Mouse (Mus musculus) megakaryocyte-erythroid progenitor cell, adult 5-6 weeks (primary cell): Measurements from ENCODE around the gene Dop1a. TPM values are rescaled to one million over a fixed set of nuclear protein-coding genes. Genes with fewer than 3 reads are reported as not detected.
"Not testable (repeated sequence)": the region's sequence is repeated elsewhere in the genome, so short reads cannot be mapped to it uniquely, and the experiment has no call there.

Source experiments
- ATAC-seq: replicated peaks from 2 replicates; pipeline ENCODE4 v1.8.0; 2016; ENCODE audit warnings: mild to moderate bottlenecking, inconsistent platforms; ENCODE audit not compliant: severe bottlenecking, poor library complexity, low FRiP score, low TSS enrichment
- total RNA-seq, 2 experiments: library from RNA; stranded (forward) in 1 of 2; stranded (reverse) in 1 of 2; fragments of 200-1000, 215-1000 nt in 1 of 2; fragments of >200 nt in 1 of 2; fragmentation: Nextera tagmentation in 1 of 2; gene quantifications; 2 replicates each; pipeline ENCODE4 v1.2.3; 2014 to 2017

Dop1a gene
- total RNA-seq, 2 experiments from 2014 or later = 24.3 to 54.6 TPM

DNA sequence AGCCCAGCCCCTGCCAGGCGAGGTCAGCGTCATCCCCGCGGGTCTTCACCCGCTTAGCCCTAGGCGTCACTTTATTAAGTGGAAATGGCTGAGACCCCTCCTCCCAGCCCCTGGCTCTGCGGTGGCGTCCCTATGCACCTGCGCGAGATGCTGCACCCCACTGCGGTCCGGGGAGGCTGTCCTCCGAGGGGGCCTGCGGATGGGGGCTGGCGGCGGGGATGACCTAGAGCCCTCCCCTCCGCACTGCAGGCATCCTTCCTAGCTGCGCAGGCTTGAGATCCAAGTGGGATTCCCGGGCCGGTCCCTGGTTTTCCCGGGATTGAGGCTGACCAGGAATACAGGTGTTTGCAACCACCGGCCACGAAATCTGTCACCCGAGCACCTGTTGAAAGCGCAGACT is 105.2 kb downstream of the Dop1a start:
- peak; percentile 45 for ATAC-seq

GRCm38 (mm10) chr9:86572636-86573291 is 105.8 kb downstream of the Dop1a start:
- ATAC-seq = peak; percentile 78

GRCm38 (mm10) chr9:86573616-86574303 is 106.8 kb downstream of the Dop1a start:
- ATAC-seq = no peak

DNA sequence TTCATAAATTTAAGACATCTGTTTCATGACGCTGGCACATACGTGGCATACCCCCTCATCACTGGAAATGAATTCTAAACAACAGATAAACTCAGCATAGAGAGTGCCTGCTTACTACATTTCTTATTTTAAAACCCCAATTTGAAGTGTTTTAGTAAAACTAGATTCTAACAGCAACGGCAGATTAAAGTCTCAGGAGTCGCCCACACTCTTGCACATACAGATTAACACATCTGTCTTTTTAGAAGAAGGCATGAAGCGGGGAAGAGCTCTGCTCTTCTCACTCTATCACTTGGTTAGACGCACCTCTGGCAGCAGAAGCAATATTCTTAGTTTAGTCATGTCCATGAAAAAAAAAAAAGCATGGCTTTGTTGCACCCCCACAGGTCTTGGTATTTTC is 108.2 kb downstream of the Dop1a start:
- no peak for ATAC-seq

DNA sequence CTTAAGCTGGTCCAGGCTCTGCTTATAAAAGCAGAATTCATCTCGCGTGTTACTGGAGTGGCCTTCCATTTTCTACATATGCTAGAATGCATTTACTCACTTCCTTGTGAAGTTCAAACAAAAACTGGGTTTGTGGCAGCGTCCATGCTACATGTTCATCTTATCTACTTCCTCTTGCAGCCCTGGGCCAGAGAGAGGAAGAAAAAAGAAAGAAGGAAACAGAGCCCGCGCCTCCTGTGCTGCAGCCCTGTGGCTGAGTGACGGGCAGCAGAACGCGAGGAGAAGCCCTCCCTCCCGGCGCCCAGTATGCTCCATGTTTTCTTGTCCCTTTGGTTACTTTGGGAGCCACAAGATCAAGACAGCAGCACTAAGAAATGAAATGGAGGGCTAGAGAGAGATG is 112.7 kb downstream of the Dop1a start:
- ATAC-seq = peak; percentile 55

DNA sequence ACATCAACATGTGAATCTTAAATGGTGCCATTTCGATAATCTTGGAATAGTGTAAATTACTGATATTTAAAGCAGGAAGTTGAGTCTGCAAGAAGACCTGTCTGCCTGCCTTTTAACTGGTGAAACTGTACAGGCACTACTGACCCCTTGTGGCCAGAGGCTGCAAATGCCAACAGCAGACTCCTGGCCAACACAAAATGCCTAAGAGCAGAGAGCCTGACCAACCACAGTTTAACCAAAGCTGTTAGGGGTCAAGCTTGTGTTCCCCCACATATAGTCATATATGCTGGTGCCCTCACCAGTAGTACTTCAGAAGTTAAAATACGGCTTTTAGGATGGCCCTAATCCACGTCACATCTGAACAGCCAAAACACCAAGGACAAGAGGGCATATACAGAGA is 116.8 kb downstream of the Dop1a start:
- peak; percentile 92 for ATAC-seq

- ATAC-seq = no peak
Observed at GRCm38 (mm10) chr9:86587019-86587795, 120.3 kb downstream of the Dop1a start.

GRCm38 (mm10) chr9:86592676-86593668 is 126.0 kb downstream of the Dop1a start:
- ATAC-seq = peak; percentile 15; the same call in 1 of the 2 replicates

- ATAC-seq = not testable (repeated sequence)
Observed at GRCm38 (mm10) chr9:86594357-86594767, 127.4 kb downstream of the Dop1a start.

DNA sequence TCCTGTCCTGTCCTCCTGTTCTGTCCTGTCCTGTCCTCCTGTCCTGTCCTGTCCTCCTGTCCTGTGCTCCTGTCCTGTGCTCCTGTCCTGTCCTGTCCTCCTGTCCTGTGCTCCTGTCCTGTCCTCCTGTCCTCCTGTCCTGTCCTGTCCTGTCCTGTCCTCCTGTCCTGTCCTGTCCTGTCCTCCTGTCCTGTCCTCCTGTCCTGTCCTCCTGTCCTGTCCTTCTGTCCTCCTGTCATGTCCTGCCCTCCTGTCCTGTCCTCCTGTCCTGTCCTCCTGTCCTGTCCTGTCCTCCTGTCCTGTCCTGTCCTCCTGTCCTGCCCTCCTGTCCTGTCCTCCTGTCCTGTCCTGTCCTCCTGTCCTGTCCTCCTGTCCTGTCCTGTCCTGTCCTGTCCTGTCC is 130.0 kb downstream of the Dop1a start:
- not testable (repeated sequence) for ATAC-seq

DNA sequence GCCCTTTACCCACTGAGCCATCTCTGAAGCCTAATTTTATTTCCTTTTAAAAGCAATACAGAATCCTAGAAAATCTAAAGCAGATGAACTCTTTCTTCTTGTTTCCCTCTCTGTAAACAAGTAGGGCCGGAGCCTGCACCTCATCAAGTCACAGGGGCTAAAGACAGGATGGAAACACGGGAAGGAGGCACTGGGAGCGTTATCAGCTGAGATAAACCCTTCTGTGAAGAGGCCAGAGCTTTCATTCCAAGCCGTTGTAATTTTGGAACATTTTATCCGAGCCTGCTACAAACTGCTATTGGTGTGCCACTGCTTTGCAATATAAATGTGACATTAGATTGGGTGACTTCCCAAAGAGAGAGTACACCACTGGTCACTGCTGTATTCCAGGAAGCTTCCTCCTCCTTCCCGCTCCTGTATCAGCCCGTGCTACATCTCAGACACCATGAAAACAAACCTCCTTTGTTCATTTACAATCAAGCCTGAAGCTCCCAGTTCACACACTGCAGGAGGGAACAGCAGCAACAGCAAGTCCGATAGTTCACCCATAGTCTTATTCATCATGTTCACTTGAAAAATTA is 132.9 kb downstream of the Dop1a start:
- ATAC-seq = no peak

Other genes starting within 250 kb of the Dop1a start
- gene Ube2cbp, start 2.2 kb upstream of the Dop1a start, total RNA-seq (2014; fragmentation: Nextera tagmentation) = 6.2 and 9.8 TPM in 2 replicates
- gene Ube2cbp, start 2.2 kb upstream of the Dop1a start, total RNA-seq (2017) = 5.0 and 5.9 TPM in 2 replicates
- gene Pgm3, start 104.7 kb downstream of the Dop1a start, total RNA-seq (2014; fragmentation: Nextera tagmentation) = 4.7 and 11.3 TPM in 2 replicates
- 7.3 and 14.8 TPM in 2 replicates for gene Pgm3, start 104.7 kb downstream of the Dop1a start, total RNA-seq (2017)
- gene Rwdd2a, start 104.8 kb downstream of the Dop1a start, total RNA-seq (2014; fragmentation: Nextera tagmentation) = 1.2 TPM in 1 of 2 replicates, not detected in the other
- 1.1 TPM in 1 of 2 replicates, not detected in the other for gene Rwdd2a, start 104.8 kb downstream of the Dop1a start, total RNA-seq (2017)
- gene Me1, start 228.8 kb downstream of the Dop1a start, total RNA-seq (2014; fragmentation: Nextera tagmentation) = 0.17 TPM in 1 of 2 replicates, not detected in the other
- gene Me1, start 228.8 kb downstream of the Dop1a start, total RNA-seq (2017) = not detected in 2 replicates